Mouse (Mus musculus): ENCODE results near the gene Btbd3.
"Not testable (repeated sequence)": the region's sequence is repeated elsewhere in the genome, so short reads cannot be mapped to it uniquely, and the experiment has no call there.

Gene Btbd3

GRCm38 (mm10) chr2:138279641-138280040 is 23.3 kb downstream of the Btbd3 start:
- DNase-seq (ENCODE audit: low spot score), result no peak

GRCm38 (mm10) chr2:138280225-138280711 is 23.9 kb downstream of the Btbd3 start:
- no peak for DNase-seq (ENCODE audit: low spot score)

GRCm38 (mm10) chr2:138281550-138282201 is 25.3 kb downstream of the Btbd3 start:
- no peak for DNase-seq (ENCODE audit: low spot score)

GRCm38 (mm10) chr2:138283372-138283771 is 27.0 kb downstream of the Btbd3 start:
- no peak for DNase-seq (ENCODE audit: low spot score)

- no peak for DNase-seq (ENCODE audit: low spot score)
Measured at GRCm38 (mm10) chr2:138283856-138284255, 27.5 kb downstream of the Btbd3 start.

- no peak for DNase-seq (ENCODE audit: low spot score)
Measured at GRCm38 (mm10) chr2:138285811-138286210, 29.4 kb downstream of the Btbd3 start.

- DNase-seq (ENCODE audit: low spot score), result no peak
Measured at GRCm38 (mm10) chr2:138290154-138290553, 33.8 kb downstream of the Btbd3 start.

GRCm38 (mm10) chr2:138294286-138294685 is 37.9 kb downstream of the Btbd3 start:
- DNase-seq (ENCODE audit: low spot score), result no peak

- DNase-seq (ENCODE audit: low spot score), result no peak
Measured at GRCm38 (mm10) chr2:138306236-138306635, 49.9 kb downstream of the Btbd3 start.

- DNase-seq (ENCODE audit: low spot score), result no peak
Measured at GRCm38 (mm10) chr2:138315644-138316043, 59.3 kb downstream of the Btbd3 start.

- DNase-seq (ENCODE audit: low spot score), result no peak
Measured at GRCm38 (mm10) chr2:138320408-138320807, 64.0 kb downstream of the Btbd3 start.

- no peak for DNase-seq (ENCODE audit: low spot score)
Measured at GRCm38 (mm10) chr2:138321041-138321481, 64.7 kb downstream of the Btbd3 start.

- DNase-seq (ENCODE audit: low spot score), result no peak
Measured at GRCm38 (mm10) chr2:138322270-138323114, 66.1 kb downstream of the Btbd3 start.

- DNase-seq (ENCODE audit: low spot score), result no peak
Measured at GRCm38 (mm10) chr2:138326367-138326766, 70.0 kb downstream of the Btbd3 start.

GRCm38 (mm10) chr2:138334198-138334597 is 77.8 kb downstream of the Btbd3 start:
- DNase-seq (ENCODE audit: low spot score), result not testable (repeated sequence)

GRCm38 (mm10) chr2:138337886-138338494 is 81.6 kb downstream of the Btbd3 start:
- DNase-seq (ENCODE audit: low spot score), result no peak

- DNase-seq (ENCODE audit: low spot score), result no peak
Measured at GRCm38 (mm10) chr2:138338524-138338923, 82.2 kb downstream of the Btbd3 start.

- DNase-seq (ENCODE audit: low spot score), result no peak
Measured at GRCm38 (mm10) chr2:138355366-138355765, 99.0 kb downstream of the Btbd3 start.

GRCm38 (mm10) chr2:138362474-138362873 is 106.1 kb downstream of the Btbd3 start:
- DNase-seq (ENCODE audit: low spot score), result no peak

GRCm38 (mm10) chr2:138365391-138365790 is 109.0 kb downstream of the Btbd3 start:
- no peak for DNase-seq (ENCODE audit: low spot score)

- no peak for DNase-seq (ENCODE audit: low spot score)
Measured at GRCm38 (mm10) chr2:138374556-138374955, 118.2 kb downstream of the Btbd3 start.

- DNase-seq (ENCODE audit: low spot score), result no peak
Measured at GRCm38 (mm10) chr2:138378855-138379254, 122.5 kb downstream of the Btbd3 start.

- DNase-seq (ENCODE audit: low spot score), result no peak
Measured at GRCm38 (mm10) chr2:138384762-138385161, 128.4 kb downstream of the Btbd3 start.
